Mouse (Mus musculus): Measurements from ENCODE around the gene Eed. TPM values are rescaled to one million over a fixed set of nuclear protein-coding genes. Genes with fewer than 3 reads are reported as not detected.
"Not testable (repeated sequence)": the region's sequence is repeated elsewhere in the genome, so short reads cannot be mapped to it uniquely, and the experiment has no call there.

Eed gene
- total RNA-seq (2021), result 10 to 100 TPM; 34.2 to 39.2 TPM
- long read RNA-seq, experiment 1, transcript Eed-201 (12 exons, 2,067 nt), result major isoform, 25 of 31 reads
- long read RNA-seq, experiment 1, partial matches to known transcripts, result 0 of 31 reads
- long read RNA-seq, experiment 1, other reads (novel, unspliced or antisense), result 6 of 31 reads
- long read RNA-seq, experiment 2, transcript Eed-201 (12 exons, 2,067 nt), result major isoform, 10 of 15 reads
- long read RNA-seq, experiment 2, partial matches to known transcripts, result 0 of 15 reads
- long read RNA-seq, experiment 2, other reads (novel, unspliced or antisense), result 5 of 15 reads

GRCm38 (mm10) chr7:89980485-89981422, at the start of gene Eed:
Gene Eed, minus strand, starts transcription at chr7:89980983.
- DNase-seq (ENCODE audit: low spot score in 2 of 2), result peak; percentile 91

GRCm38 (mm10) chr7:90029548-90030485, 49.0 kb upstream of the Eed start:
- no peak for DNase-seq (ENCODE audit: low spot score in 2 of 2)

- DNase-seq (ENCODE audit: low spot score in 2 of 2), result peak; percentile 47 to 56
These were observed 48.2 kb upstream of the Eed start for GRCm38 (mm10) chr7:90028888-90029547.

- DNase-seq (ENCODE audit: low spot score in 2 of 2), result no peak
These were observed 44.2 kb upstream of the Eed start for GRCm38 (mm10) chr7:90024975-90025374.

- DNase-seq (ENCODE audit: low spot score in 2 of 2), result no peak
These were observed 42.4 kb upstream of the Eed start for GRCm38 (mm10) chr7:90022974-90023707.

GRCm38 (mm10) chr7:90020331-90020730, 39.5 kb upstream of the Eed start:
- DNase-seq (ENCODE audit: low spot score in 2 of 2), result no peak

GRCm38 (mm10) chr7:90019570-90019969, 38.8 kb upstream of the Eed start:
- DNase-seq (ENCODE audit: low spot score in 2 of 2), result no peak

- DNase-seq (ENCODE audit: low spot score in 2 of 2), result no peak
These were observed 36.3 kb upstream of the Eed start for GRCm38 (mm10) chr7:90016930-90017588.

GRCm38 (mm10) chr7:90016459-90016858, 35.7 kb upstream of the Eed start:
- no peak for DNase-seq (ENCODE audit: low spot score in 2 of 2)

GRCm38 (mm10) chr7:90006667-90007653, 26.2 kb upstream of the Eed start:
- DNase-seq (ENCODE audit: low spot score in 2 of 2), result no peak

- DNase-seq (ENCODE audit: low spot score in 2 of 2), result no peak
These were observed 24.0 kb upstream of the Eed start for GRCm38 (mm10) chr7:90004781-90005180.

GRCm38 (mm10) chr7:90002375-90002774, 21.6 kb upstream of the Eed start:
- no peak for DNase-seq (ENCODE audit: low spot score in 2 of 2)

GRCm38 (mm10) chr7:89999491-89999890, 18.7 kb upstream of the Eed start:
- DNase-seq (ENCODE audit: low spot score in 2 of 2), result no peak

- DNase-seq (ENCODE audit: low spot score in 2 of 2), result no peak
These were observed 17.8 kb upstream of the Eed start for GRCm38 (mm10) chr7:89998624-89999006.

- DNase-seq (ENCODE audit: low spot score in 2 of 2), result peak; percentile 60 to 68
These were observed 17.3 kb upstream of the Eed start for GRCm38 (mm10) chr7:89998006-89998623.

GRCm38 (mm10) chr7:89997526-89997925, 16.7 kb upstream of the Eed start:
- not testable (repeated sequence) for DNase-seq (ENCODE audit: low spot score in 2 of 2)

GRCm38 (mm10) chr7:89993091-89993490, 12.3 kb upstream of the Eed start:
- DNase-seq (ENCODE audit: low spot score in 2 of 2), result no peak

GRCm38 (mm10) chr7:89984421-89984820, 3.6 kb upstream of the Eed start:
- DNase-seq (ENCODE audit: low spot score in 2 of 2), result no peak

Measured in left cerebral cortex, adult 18-20 months (tissue).